Mouse (Mus musculus) olfactory bulb, adult 2 months (tissue): Measurements from ENCODE around the gene Hmgcll1.

ENCODE experiments used
- CTCF ChIP-seq: fragments of 200-500 bp; IDR thresholded peaks from 2 replicates; pipeline ENCODE4 v1.5.1; 2012; ENCODE audit warnings: low read depth, mild to moderate bottlenecking, low read length, moderate library complexity; ENCODE audit not compliant: insufficient read depth
- POLR2A ChIP-seq: fragments of 200-500 bp; IDR thresholded peaks from 2 replicates; pipeline ENCODE4 v1.6.1; 2012; ENCODE audit warnings: mild to moderate bottlenecking, low read depth, low read length, moderate library complexity; ENCODE audit not compliant: insufficient read depth

DNA sequence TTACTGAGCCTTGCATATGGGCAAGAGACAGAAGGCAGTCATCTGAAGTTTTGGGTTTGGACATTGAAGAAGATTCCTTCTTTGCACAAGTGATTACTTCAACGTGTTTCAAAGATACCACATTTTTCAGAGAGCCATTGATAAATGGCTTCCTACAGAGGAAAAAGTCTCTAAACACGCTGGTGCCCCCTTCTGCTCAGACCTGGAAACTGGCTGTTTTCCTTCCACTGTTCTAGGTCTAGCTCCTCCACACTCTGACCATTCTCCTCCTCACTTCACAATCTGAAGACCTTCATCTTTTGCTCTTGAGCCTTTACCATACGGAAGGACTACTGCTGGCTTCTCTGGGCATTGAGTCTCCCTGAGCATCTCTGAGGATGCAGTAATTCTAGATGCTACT lies 153.7 kb downstream of the Hmgcll1 start:
- no peak for TF ChIP-seq CTCF
- TF ChIP-seq POLR2A: no peak
